Mouse (Mus musculus) kidney, postnatal 0 days (tissue): ENCODE results near the gene Vps13c. TPM values are rescaled to one million over a fixed set of nuclear protein-coding genes. Genes with fewer than 3 reads are reported as not detected.

Experiments
- ATAC-seq: fragments of 200-750 bp; cut with Nextera tagmentation; replicated peaks from 2 replicates; pipeline ENCODE4 v1.8.0; 2017; ENCODE audit warnings: low read depth, moderate number of reproducible peaks, moderate TSS enrichment, moderate library complexity; ENCODE audit not compliant: low FRiP score
- DNase-seq: peaks from one replicate; pipeline ENCODE4 v3.0.0-alpha.2; 2016; ENCODE audit warnings: low spot score
- H3K27ac ChIP-seq: fragments of 300-500 bp; sonication (generic); 2 replicates; pipeline ENCODE4 v1.5.1; 2014; ENCODE audit warnings: mild to moderate bottlenecking
- H3K27me3 ChIP-seq: fragments of 300-500 bp; sonication (generic); 2 replicates; pipeline ENCODE4 v1.6.1; 2014; ENCODE audit warnings: low read length, mixed read lengths; ENCODE audit not compliant: insufficient read depth
- H3K36me3 ChIP-seq: fragments of 300-500 bp; sonication (generic); 2 replicates; pipeline ENCODE4 v1.6.1; 2014; ENCODE audit warnings: low read length, mixed read lengths; ENCODE audit not compliant: insufficient read depth
- H3K4me1 ChIP-seq: fragments of 300-500 bp; sonication (generic); replicated peaks from 2 replicates; pipeline ENCODE4 v1.6.1; 2014; ENCODE audit warnings: antibody characterized with exemption, low read length, mixed read lengths; ENCODE audit not compliant: insufficient read depth
- H3K4me2 ChIP-seq: fragments of 300-500 bp; sonication (generic); 2 replicates; pipeline ENCODE4 v1.6.1; 2014; ENCODE audit warnings: mild to moderate bottlenecking, low read length, moderate library complexity, mixed read lengths
- H3K4me3 ChIP-seq: fragments of 300-500 bp; sonication (generic); replicated peaks from 2 replicates; pipeline ENCODE4 v1.5.1; 2014; ENCODE audit warnings: low read depth, low read length
- H3K9ac ChIP-seq: fragments of 300-500 bp; sonication (generic); 2 replicates; pipeline ENCODE4 v1.6.1; 2014; ENCODE audit warnings: low read depth, low read length
- H3K9me3 ChIP-seq: fragments of 300-500 bp; sonication (generic); replicated peaks from 2 replicates; pipeline ENCODE4 v1.6.1; 2016; ENCODE audit warnings: low read length, inconsistent platforms, mixed read lengths
- CTCF ChIP-seq: IDR thresholded peaks from 2 replicates; pipeline ENCODE4 v1.5.1; 2016; ENCODE audit warnings: antibody characterized with exemption, low read depth, mild to moderate bottlenecking, moderate library complexity
- WGBS: fragments of 180-500 bp; shearing (Covaris S2); extraction: QIAGEN DNeasy Blood & Tissue Kit; methylation state at CpG from one replicate; pipeline ENCODE4 v1.1.7; 2014; 5-methylcytosine and 5-hydroxymethylcytosine counted together
- polyA plus RNA-seq: library from polyadenylated mRNA; unstranded; fragments of >200 nt; fragmentation: Nextera tagmentation; extraction: Ambion mirVana; gene quantifications from 2 replicates; pipeline ENCODE4 v1.2.1, GENCODE M21; 2015

Gene Vps13c
- polyA plus RNA-seq, 1 experiment from 2014 or later = 3.7 TPM

DNA sequence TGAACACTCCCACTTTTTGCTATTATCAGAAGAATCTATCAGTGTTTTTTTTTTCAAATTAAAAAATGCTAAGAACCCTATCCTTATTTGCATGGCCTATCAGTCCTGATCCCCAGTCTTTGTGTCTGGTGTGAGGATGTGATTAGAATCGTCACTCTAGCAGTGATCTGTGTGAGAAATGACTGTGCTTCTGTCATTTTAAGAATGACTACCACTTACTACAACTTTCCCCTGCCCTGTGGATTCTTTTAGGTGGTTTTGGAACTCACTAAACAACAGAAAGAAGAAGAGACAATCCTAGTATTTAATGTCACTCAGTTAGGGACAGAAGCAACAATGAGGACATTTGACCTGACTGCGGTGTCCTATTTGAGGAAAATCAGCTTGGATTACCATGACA lies 65.3 kb downstream of the Vps13c start:
- Histone ChIP-seq H3K4me1 (no peaks in the 10 kb centered on the region), H3K27ac (no peak overlapping the region), H3K36me3 (peaks cover 9% of the 10 kb centered on the region), H3K27me3 (no peaks in the 10 kb centered on the region), H3K4me3 (no peak overlapping the region), H3K9me3 (no peaks in the 10 kb centered on the region), H3K9ac (no peak overlapping the region), H3K4me2 (no peak overlapping the region)
- ATAC-seq = no peak
- no peak for DNase-seq
- 89% methylated on average over 2 of the region's 2 CpGs for WGBS
- TF ChIP-seq CTCF = no peak

DNA sequence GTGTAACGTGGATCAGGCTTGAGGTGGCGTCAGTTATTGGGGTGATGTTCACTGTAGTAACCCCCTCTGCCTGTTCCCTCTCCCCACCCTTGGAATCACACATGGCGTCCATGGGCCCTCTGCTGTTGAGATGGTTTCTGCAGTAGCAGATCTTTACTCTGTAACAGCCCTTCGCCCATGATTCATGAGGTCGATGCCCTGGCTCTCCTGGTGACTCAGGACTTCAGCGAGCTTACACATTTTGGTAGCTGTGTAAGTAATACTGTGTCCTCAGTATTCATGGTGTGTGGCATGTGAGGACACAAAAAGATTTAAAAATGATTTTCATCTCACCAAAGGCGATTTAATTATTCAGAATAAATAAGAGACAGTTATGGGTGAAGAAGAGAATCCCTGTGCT lies 74.5 kb downstream of the Vps13c start:
- no peak overlapping the region for H3K9ac ChIP-seq
- 71% methylated on average over 7 of the region's 7 CpGs for WGBS
- H3K27ac ChIP-seq = no peak overlapping the region
- no peak; the same call in 1 of the 2 replicates for TF ChIP-seq CTCF
- no peaks in the 10 kb centered on the region for H3K9me3 ChIP-seq
- DNase-seq = no peak
- H3K4me3 ChIP-seq = no peak overlapping the region
- ATAC-seq = no peak
- H3K27me3 ChIP-seq = no peaks in the 10 kb centered on the region
- peaks cover 20% of the 10 kb centered on the region for H3K36me3 ChIP-seq
- no peaks in the 10 kb centered on the region for H3K4me1 ChIP-seq
- no peak overlapping the region for H3K4me2 ChIP-seq

DNA sequence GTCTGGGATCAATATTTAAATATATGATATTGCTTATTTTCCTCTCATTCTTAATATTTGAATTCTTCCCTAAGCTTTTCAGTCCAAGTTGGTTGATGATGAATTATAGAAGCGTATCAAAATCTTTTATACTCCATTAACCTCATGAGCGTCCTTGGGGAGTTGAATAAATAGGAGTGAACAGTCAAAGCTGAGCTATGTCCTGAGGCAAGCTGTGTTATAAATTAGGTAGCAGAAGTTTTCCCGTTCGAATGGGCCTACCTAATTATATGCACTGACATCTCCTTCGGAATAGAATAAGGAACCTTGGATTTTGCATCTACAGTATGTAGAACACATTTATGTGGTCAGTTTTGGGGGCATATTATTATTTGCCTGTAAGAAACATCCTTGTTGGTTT lies 82.2 kb downstream of the Vps13c start:
- ATAC-seq (no peak), DNase-seq (no peak)
- Histone ChIP-seq H3K27me3 (no peaks in the 10 kb centered on the region), H3K9ac (no peak overlapping the region), H3K36me3 (peaks cover 14% of the 10 kb centered on the region; the same call in 1 of the 2 replicates), H3K27ac (no peak overlapping the region), H3K9me3 (no peaks in the 10 kb centered on the region), H3K4me3 (no peak overlapping the region), H3K4me1 (no peaks in the 10 kb centered on the region), H3K4me2 (no peak overlapping the region)
- no peak for TF ChIP-seq CTCF
- 69% methylated on average over 5 of the region's 5 CpGs for WGBS

GRCm38 (mm10) chr9:67930629-67931028 lies 90.4 kb downstream of the Vps13c start:
- WGBS = 75% methylated on average over 7 of the region's 7 CpGs
- H3K27me3 ChIP-seq = no peaks in the 10 kb centered on the region
- no peaks in the 10 kb centered on the region for H3K9me3 ChIP-seq
- H3K27ac ChIP-seq = no peak overlapping the region
- ATAC-seq (no peak), DNase-seq (no peak)
- H3K4me1 ChIP-seq = no peaks in the 10 kb centered on the region
- peaks cover 17% of the 10 kb centered on the region for H3K36me3 ChIP-seq
- H3K4me2 ChIP-seq = no peak overlapping the region
- TF ChIP-seq CTCF = no peak
- no peak overlapping the region for H3K4me3 ChIP-seq
- no peak overlapping the region for H3K9ac ChIP-seq

DNA sequence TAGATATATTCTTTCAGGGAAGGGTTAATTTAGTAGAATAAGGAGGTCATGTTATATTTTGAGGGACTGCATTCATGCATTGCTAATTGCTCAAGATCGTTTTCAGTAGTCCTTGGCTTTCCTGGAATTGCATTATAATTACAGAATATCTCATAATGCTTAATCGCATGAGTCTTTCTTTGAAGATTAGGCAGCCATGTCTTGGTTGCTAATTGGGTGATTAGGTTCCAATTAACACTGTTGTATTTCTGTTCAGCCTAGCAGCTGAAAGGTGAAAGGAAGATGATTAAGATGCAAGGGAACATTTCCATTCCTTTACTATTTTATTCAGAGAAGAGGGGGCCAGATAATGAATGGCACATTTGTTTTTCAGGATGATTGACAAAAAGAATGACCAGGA lies 97.1 kb downstream of the Vps13c start:
- no peak for TF ChIP-seq CTCF
- ATAC-seq = no peak
- 57% methylated on average over 2 of the region's 2 CpGs for WGBS

GRCm38 (mm10) chr9:67955466-67956010 lies 115.3 kb downstream of the Vps13c start:
- no peaks in the 10 kb centered on the region for H3K27me3 ChIP-seq
- H3K4me2 ChIP-seq = no peak overlapping the region
- H3K9me3 ChIP-seq = no peaks in the 10 kb centered on the region
- no peak for TF ChIP-seq CTCF
- H3K4me1 ChIP-seq = no peaks in the 10 kb centered on the region
- DNase-seq (no peak), ATAC-seq (no peak)
- no peak overlapping the region for H3K9ac ChIP-seq
- H3K36me3 ChIP-seq = peaks cover 28% of the 10 kb centered on the region
- H3K4me3 ChIP-seq = no peak overlapping the region
- no peak overlapping the region for H3K27ac ChIP-seq
- WGBS = 87% methylated on average over 7 of the region's 7 CpGs

More for the DNA sequence above, 97.1 kb downstream of the Vps13c start:
- Histone ChIP-seq H3K4me2 (no peak overlapping the region), H3K9me3 (no peaks in the 10 kb centered on the region), H3K27ac (no peak overlapping the region), H3K4me3 (no peak overlapping the region), H3K9ac (no peak overlapping the region), H3K4me1 (no peaks in the 10 kb centered on the region), H3K27me3 (no peaks in the 10 kb centered on the region), H3K36me3 (peaks cover 20% of the 10 kb centered on the region; the same call in 1 of the 2 replicates)
- DNase-seq = no peak

- H3K36me3 ChIP-seq = peaks cover 2% of the 10 kb centered on the region; the same call in 1 of the 2 replicates
- ATAC-seq (no peak), DNase-seq (no peak)
- WGBS = 94% methylated on average over 5 of the region's 5 CpGs
- H3K4me1 ChIP-seq = no peaks in the 10 kb centered on the region
- H3K9ac ChIP-seq = no peak overlapping the region
- H3K4me3 ChIP-seq = no peak overlapping the region
- H3K27me3 ChIP-seq = no peaks in the 10 kb centered on the region
- H3K9me3 ChIP-seq = no peaks in the 10 kb centered on the region
- H3K27ac ChIP-seq = no peak overlapping the region
- TF ChIP-seq CTCF = no peak
- H3K4me2 ChIP-seq = no peak overlapping the region
Observed at GRCm38 (mm10) chr9:67961953-67962352, 121.8 kb downstream of the Vps13c start.
